Mouse (Mus musculus) myocyte (in vitro differentiated cells): ENCODE measurements at regions not wholly inside any gene's neighbourhood (a gene's known extent, or its start where the extent isn't known, plus 50 kb on each side); places are given as distances from the start of the nearest gene placed in this dataset.

Experiments used
- H3K27me3 ChIP-seq: one replicate; pipeline ENCODE4 v1.6.1; 2011; ENCODE audit not compliant: control insufficient read depth, insufficient read depth, insufficient read length
- H3K36me3 ChIP-seq: one replicate; pipeline ENCODE4 v1.6.1; 2011; ENCODE audit not compliant: control insufficient read depth, insufficient read depth
- H3K4me2 ChIP-seq: one replicate; pipeline ENCODE4 v1.6.1; 2011; ENCODE audit warnings: low read depth, control low read depth
- H3K4me3 ChIP-seq: one replicate; pipeline ENCODE4 v1.5.1; 2011; ENCODE audit warnings: mild to moderate bottlenecking, control low read depth, moderate library complexity
- H3K79me2 ChIP-seq: one replicate; pipeline ENCODE4 v1.6.1; 2011; ENCODE audit not compliant: control insufficient read depth, insufficient read depth
- H3ac ChIP-seq: one replicate; pipeline ENCODE4 v1.6.1; 2011; ENCODE audit not compliant: control insufficient read depth, insufficient read length
- CEBPB ChIP-seq: IDR thresholded peaks from 2 replicates; pipeline ENCODE4 v1.6.1; 2011; ENCODE audit warnings: mild to moderate bottlenecking, moderate library complexity; ENCODE audit not compliant: poor library complexity, insufficient read depth, severe bottlenecking
- E2F4 ChIP-seq: IDR thresholded peaks from one replicate; pipeline ENCODE4 v1.6.1; 2011; ENCODE audit warnings: mild to moderate bottlenecking, control low read depth, moderate library complexity; ENCODE audit not compliant: insufficient read depth
- MAX ChIP-seq: IDR thresholded peaks from one replicate; pipeline ENCODE4 v1.6.1; 2011; ENCODE audit warnings: low read depth, mild to moderate bottlenecking, control low read depth
- MYOD1 ChIP-seq, 3 experiments: IDR thresholded peaks; one replicate each; pipeline ENCODE4 v1.6.1; 2011; ENCODE audit warnings: control low read depth in 2 of 3, low read depth in 2 of 3, mild to moderate bottlenecking in 2 of 3, moderate library complexity in 1 of 3; ENCODE audit not compliant: insufficient read length in 2 of 3, control insufficient read depth in 1 of 3
- MYOG ChIP-seq, 3 experiments: IDR thresholded peaks; one replicate each; pipeline ENCODE4 v1.6.1; 2011; ENCODE audit warnings: control low read depth in 2 of 3, low read depth in 2 of 3, mild to moderate bottlenecking in 2 of 3; ENCODE audit not compliant: insufficient read length in 2 of 3, control insufficient read depth in 1 of 3, insufficient read depth in 1 of 3
- POLR2A ChIP-seq: IDR thresholded peaks from one replicate; pipeline ENCODE4 v1.6.1; 2011; ENCODE audit warnings: low read depth, mild to moderate bottlenecking, control low read depth, moderate library complexity; ENCODE audit not compliant: insufficient read length
- POLR2AphosphoS2 ChIP-seq: IDR thresholded peaks from one replicate; pipeline ENCODE4 v1.6.1; 2011; ENCODE audit warnings: low read depth, control low read depth; ENCODE audit not compliant: insufficient read length
- REST ChIP-seq: IDR thresholded peaks from one replicate; pipeline ENCODE4 v1.6.1; 2011; ENCODE audit warnings: mild to moderate bottlenecking, control low read depth, moderate library complexity; ENCODE audit not compliant: insufficient read depth, insufficient read length
- SRF ChIP-seq: IDR thresholded peaks from one replicate; pipeline ENCODE4 v1.6.1; 2011; ENCODE audit warnings: low read depth; ENCODE audit not compliant: control insufficient read depth, insufficient read length
- TCF12 ChIP-seq: IDR thresholded peaks from one replicate; pipeline ENCODE4 v1.6.1; 2011; ENCODE audit warnings: mild to moderate bottlenecking, control low read depth; ENCODE audit not compliant: poor library complexity, insufficient read depth, severe bottlenecking
- TCF3 ChIP-seq: IDR thresholded peaks from one replicate; pipeline ENCODE4 v1.6.1; 2011; ENCODE audit warnings: low read depth, control low read depth; ENCODE audit not compliant: insufficient read length
- USF1 ChIP-seq: IDR thresholded peaks from one replicate; pipeline ENCODE4 v1.6.1; 2011; ENCODE audit warnings: low read depth, mild to moderate bottlenecking, control low read depth, moderate library complexity

DNA sequence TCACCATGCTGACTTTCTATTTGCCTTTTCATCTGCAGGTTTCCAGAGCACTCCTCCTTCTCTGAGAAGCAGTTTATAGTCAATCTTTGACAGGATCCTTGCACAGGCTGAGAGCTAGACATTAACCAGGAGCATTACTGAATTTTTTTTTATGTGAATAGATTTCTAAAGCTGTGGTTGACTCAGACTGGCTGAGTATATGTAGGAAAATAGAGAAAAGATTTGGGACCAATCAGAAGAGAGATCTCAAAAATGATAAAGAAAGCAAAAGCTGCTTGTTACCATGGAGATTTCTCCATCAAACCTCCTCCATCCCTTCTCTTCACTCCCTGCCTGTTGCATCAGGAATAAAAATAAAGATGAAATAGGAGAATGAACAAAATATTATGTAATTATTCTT, 731.2 kb upstream of the Ndn start:
- no peaks in the 10 kb centered on the region for H3K79me2 ChIP-seq
- no peak overlapping the region for H3ac ChIP-seq
- H3K36me3 ChIP-seq = no peaks in the 10 kb centered on the region
- H3K27me3 ChIP-seq = no peaks in the 10 kb centered on the region
- H3K4me2 ChIP-seq = no peak overlapping the region
- TF ChIP-seq SRF (no peak), POLR2AphosphoS2 (no peak), REST (no peak), MYOG (IDR thresholded peaks at IDR 0.05; ENCODE audit: control insufficient read depth in 1 of 3, insufficient read depth in 1 of 3, insufficient read length in 2 of 3, low read depth in 2 of 3) (no peak), USF1 (no peak), POLR2A (no peak), TCF3 (no peak), E2F4 (no peak), CEBPB (no peak), MYOD1 (IDR thresholded peaks at IDR 0.05; ENCODE audit: control insufficient read depth in 1 of 3, insufficient read length in 2 of 3, low read depth in 2 of 3) (no peak), MAX (no peak), TCF12 (no peak)
- no peak overlapping the region for H3K4me3 ChIP-seq

DNA sequence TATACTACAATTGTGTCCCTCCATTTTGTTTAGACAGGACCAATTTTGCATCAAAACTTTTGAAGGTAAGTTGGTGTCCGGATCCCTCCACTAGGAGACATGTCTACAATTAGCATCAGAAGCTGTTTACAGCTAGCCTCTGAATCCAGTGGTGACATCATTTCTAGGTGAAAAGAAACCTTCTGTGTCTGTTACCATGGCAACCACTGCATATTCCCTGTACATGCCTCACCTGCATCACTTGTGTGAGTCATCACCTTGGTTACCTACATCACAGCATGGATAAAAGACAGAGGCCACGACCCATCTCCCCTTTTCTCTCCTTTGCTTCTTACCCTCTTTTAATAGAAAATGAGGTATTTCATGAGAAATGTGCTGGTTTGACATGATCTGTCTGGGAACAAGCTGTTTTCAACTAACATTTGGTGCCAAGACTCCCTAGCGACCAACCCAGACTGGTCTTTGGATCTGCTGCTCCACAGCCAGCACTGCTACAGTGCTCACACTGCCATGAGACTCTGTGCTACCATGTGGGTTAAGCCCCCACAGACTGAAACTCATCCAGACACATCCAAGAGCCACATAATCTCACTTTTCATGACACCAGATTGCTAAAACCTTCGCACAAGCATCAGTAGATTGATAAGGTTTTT, 701.4 kb upstream of the Ndn start:
- no peak for TF ChIP-seq SRF
- no peak for TF ChIP-seq USF1
- no peak for TF ChIP-seq MYOD1 (IDR thresholded peaks at IDR 0.05; ENCODE audit: control insufficient read depth in 1 of 3, insufficient read length in 2 of 3, low read depth in 2 of 3)
- TF ChIP-seq MAX = no peak
- no peak for TF ChIP-seq POLR2AphosphoS2
- no peak for TF ChIP-seq TCF12

DNA sequence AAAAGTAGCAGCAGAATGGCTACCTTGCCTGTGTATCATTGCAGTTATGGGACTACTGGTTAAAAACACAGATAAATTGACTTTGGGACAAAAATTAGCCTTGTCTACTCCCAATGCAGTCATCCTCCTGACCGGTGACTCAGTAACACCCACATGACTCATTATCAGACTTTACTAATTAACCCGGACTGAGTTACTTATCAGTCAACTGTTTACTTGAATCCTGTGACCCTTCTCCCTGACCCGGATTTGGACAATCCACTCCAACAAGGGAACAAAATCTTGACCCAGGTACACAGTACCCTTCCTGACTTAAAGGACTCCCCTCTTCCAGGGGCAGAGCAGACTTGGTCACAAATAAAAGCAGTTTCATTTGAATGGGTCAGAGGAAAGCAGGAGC, 688.3 kb upstream of the Ndn start:
- no peaks in the 10 kb centered on the region for H3K27me3 ChIP-seq
- TF ChIP-seq POLR2AphosphoS2 (no peak), E2F4 (no peak), USF1 (no peak), TCF3 (no peak), MYOG (IDR thresholded peaks at IDR 0.05; ENCODE audit: control insufficient read depth in 1 of 3, insufficient read depth in 1 of 3, insufficient read length in 2 of 3, low read depth in 2 of 3) (no peak), POLR2A (no peak), SRF (no peak), TCF12 (no peak), REST (no peak), MYOD1 (IDR thresholded peaks at IDR 0.05; ENCODE audit: control insufficient read depth in 1 of 3, insufficient read length in 2 of 3, low read depth in 2 of 3) (no peak), CEBPB (no peak), MAX (no peak)
- no peak overlapping the region for H3ac ChIP-seq
- H3K4me3 ChIP-seq = no peak overlapping the region
- H3K79me2 ChIP-seq = no peaks in the 10 kb centered on the region
- no peaks in the 10 kb centered on the region for H3K36me3 ChIP-seq
- H3K4me2 ChIP-seq = no peak overlapping the region

More for the DNA sequence above, 701.4 kb upstream of the Ndn start:
- Histone ChIP-seq H3K27me3 (no peaks in the 10 kb centered on the region), H3K36me3 (no peaks in the 10 kb centered on the region), H3K4me2 (no peak overlapping the region), H3ac (no peak overlapping the region), H3K79me2 (no peaks in the 10 kb centered on the region), H3K4me3 (no peak overlapping the region)

DNA sequence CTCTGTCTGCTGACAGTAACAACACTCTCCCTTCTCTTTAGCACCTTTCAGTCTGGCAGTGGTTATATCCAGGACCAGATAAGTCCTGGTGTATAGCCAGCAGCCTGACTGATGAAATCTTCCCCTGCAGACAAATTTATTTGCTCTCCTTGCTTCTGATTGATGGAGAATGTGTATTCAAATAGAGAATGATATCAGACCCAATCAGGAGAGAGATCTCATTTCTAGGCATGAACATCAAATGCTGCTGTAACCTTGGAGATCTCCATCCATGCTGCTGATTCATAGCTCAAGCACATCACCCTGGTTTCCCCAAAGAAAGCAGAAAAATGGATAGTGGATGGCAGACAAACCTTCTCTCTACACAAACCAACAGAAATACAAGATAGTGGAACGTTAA, 663.3 kb upstream of the Ndn start:
- no peak overlapping the region for H3K4me2 ChIP-seq
- TF ChIP-seq SRF = no peak
- no peak for TF ChIP-seq POLR2AphosphoS2
- no peak for TF ChIP-seq TCF12
- TF ChIP-seq MYOD1 (IDR thresholded peaks at IDR 0.05; ENCODE audit: control insufficient read depth in 1 of 3, insufficient read length in 2 of 3, low read depth in 2 of 3) = no peak
- no peak for TF ChIP-seq REST
- no peak for TF ChIP-seq USF1
- no peak for TF ChIP-seq MAX
- no peak for TF ChIP-seq TCF3
- TF ChIP-seq MYOG (IDR thresholded peaks at IDR 0.05; ENCODE audit: control insufficient read depth in 1 of 3, insufficient read depth in 1 of 3, insufficient read length in 2 of 3, low read depth in 2 of 3) = no peak
- TF ChIP-seq CEBPB = no peak
- no peak for TF ChIP-seq E2F4
- no peak overlapping the region for H3ac ChIP-seq
- no peak overlapping the region for H3K4me3 ChIP-seq
- H3K79me2 ChIP-seq = no peaks in the 10 kb centered on the region
- no peaks in the 10 kb centered on the region for H3K27me3 ChIP-seq
- no peaks in the 10 kb centered on the region for H3K36me3 ChIP-seq

DNA sequence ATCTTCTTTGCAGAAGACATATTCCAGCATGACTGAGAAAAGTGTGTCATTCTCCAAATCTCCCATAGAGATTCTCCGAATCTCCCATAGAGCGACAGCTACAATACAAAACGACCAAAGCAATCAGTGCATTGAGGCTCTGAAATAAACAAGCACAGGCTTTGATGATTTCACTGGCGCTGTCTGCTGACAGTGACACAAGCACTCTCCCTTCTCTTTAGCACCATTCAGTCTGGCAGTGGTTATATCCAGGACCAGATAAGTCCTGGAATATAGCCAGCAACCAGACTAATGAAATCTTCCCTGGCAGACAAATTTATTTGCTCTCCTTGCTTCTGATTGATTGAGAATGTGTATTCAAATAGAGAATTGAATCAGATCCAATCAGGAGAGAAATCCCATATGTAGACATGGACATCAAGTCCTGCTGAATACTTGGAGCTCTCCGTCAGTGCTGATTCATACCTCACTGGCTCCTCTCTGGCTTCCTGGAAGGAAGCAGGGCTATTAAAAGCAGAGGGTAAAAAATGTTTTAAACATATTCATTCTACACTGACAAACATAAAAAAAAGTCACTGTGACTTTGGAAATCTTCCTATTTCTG, 661.2 kb upstream of the Ndn start:
- no peaks in the 10 kb centered on the region for H3K36me3 ChIP-seq

More for the DNA sequence above, 661.2 kb upstream of the Ndn start:
- TF ChIP-seq POLR2A = no peak
- no peak for TF ChIP-seq MYOG (IDR thresholded peaks at IDR 0.05; ENCODE audit: control insufficient read depth in 1 of 3, insufficient read depth in 1 of 3, insufficient read length in 2 of 3, low read depth in 2 of 3)
- no peak for TF ChIP-seq E2F4
- TF ChIP-seq REST = no peak
- no peak for TF ChIP-seq CEBPB
- no peak for TF ChIP-seq USF1
- no peak for TF ChIP-seq SRF
- TF ChIP-seq MYOD1 (IDR thresholded peaks at IDR 0.05; ENCODE audit: control insufficient read depth in 1 of 3, insufficient read length in 2 of 3, low read depth in 2 of 3) = no peak
- no peak for TF ChIP-seq MAX
- TF ChIP-seq TCF12 = no peak
- no peak for TF ChIP-seq POLR2AphosphoS2
- no peak for TF ChIP-seq TCF3
- no peaks in the 10 kb centered on the region for H3K79me2 ChIP-seq
- no peak overlapping the region for H3K4me3 ChIP-seq
- H3K27me3 ChIP-seq = no peaks in the 10 kb centered on the region
- H3ac ChIP-seq = no peak overlapping the region
- H3K4me2 ChIP-seq = peak overlapping the region; percentile 51
